Mouse (Mus musculus): ENCODE measurements around the gene Capg. TPM values are rescaled to one million over a fixed set of nuclear protein-coding genes. Genes with fewer than 3 reads are reported as not detected.

Capg gene
- polyA plus RNA-seq, 1 experiment from 2014 or later = 94.3 TPM

DNA sequence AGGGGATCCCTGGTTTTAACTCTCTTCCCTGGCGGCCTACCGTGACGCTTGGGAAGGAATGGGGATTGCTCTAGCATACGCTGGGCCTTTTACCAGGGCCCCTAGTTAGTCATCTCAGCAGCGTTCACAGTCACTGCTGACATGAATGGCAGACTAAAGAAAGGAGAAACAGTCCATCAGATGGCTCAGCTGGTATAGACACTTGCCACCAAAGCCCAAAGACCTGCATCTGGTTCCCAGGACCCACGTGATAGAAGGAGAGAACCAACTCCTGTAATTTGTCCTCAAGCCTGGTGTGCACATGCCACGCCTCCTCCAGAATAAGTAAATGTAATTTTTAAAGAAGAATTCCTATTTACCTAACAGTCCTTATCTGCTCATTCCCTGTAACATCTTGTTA lies 1.2 kb downstream of the Capg start:
- Histone ChIP-seq H3K27ac (ENCODE audit: low read length) (no peak overlapping the region), H3K4me3 (ENCODE audit: low read length) (no peak overlapping the region), H3K36me3 (ENCODE audit: insufficient read depth, low read length) (no peaks in the 10 kb centered on the region), H3K9ac (replicated peaks; ENCODE audit: low read length) (no peak overlapping the region), H3K27me3 (ENCODE audit: insufficient read depth, low read length) (no peaks in the 10 kb centered on the region), H3K9me3 (ENCODE audit: low read length) (peaks cover 2% of the 10 kb centered on the region; the same call in 1 of the 2 replicates), H3K4me1 (ENCODE audit: insufficient read depth, low read length) (peaks cover 22% of the 10 kb centered on the region), H3K4me2 (replicated peaks; ENCODE audit: low read depth, low read length) (no peak overlapping the region)
- no peak for ATAC-seq (ENCODE audit: low FRiP score, low TSS enrichment)
- WGBS = 46% methylated on average over 7 of the region's 7 CpGs

DNA sequence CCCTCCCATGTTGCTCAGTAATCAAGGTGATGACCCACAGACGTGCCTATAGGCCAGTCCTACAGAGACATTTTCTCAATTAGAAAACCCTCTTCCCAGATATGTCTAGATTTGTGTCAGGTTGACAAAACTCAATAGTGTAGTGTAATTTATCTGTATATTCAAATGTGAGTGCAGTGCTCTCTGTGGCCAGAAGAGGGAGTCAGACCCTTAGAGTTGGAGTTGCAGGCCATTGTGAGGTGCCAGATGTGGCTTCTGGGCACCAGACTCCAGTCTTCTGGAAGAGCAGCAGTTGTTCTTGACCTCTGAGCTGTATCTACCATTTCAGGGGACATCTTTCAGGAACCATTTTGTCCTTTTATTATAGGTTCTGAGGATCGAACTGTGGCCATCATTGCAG lies 2.9 kb downstream of the Capg start:
- Histone ChIP-seq H3K27me3 (ENCODE audit: insufficient read depth, low read length) (no peaks in the 10 kb centered on the region), H3K9me3 (ENCODE audit: low read length) (peaks cover 2% of the 10 kb centered on the region; the same call in 1 of the 2 replicates), H3K4me2 (replicated peaks; ENCODE audit: low read depth, low read length) (no peak overlapping the region), H3K4me3 (ENCODE audit: low read length) (no peak overlapping the region), H3K9ac (replicated peaks; ENCODE audit: low read length) (no peak overlapping the region), H3K4me1 (ENCODE audit: insufficient read depth, low read length) (peaks cover 33% of the 10 kb centered on the region), H3K27ac (ENCODE audit: low read length) (no peak overlapping the region), H3K36me3 (ENCODE audit: insufficient read depth, low read length) (no peaks in the 10 kb centered on the region)
- ATAC-seq (ENCODE audit: low FRiP score, low TSS enrichment) = no peak
- 92% methylated on average over 2 of the region's 2 CpGs for WGBS

DNA sequence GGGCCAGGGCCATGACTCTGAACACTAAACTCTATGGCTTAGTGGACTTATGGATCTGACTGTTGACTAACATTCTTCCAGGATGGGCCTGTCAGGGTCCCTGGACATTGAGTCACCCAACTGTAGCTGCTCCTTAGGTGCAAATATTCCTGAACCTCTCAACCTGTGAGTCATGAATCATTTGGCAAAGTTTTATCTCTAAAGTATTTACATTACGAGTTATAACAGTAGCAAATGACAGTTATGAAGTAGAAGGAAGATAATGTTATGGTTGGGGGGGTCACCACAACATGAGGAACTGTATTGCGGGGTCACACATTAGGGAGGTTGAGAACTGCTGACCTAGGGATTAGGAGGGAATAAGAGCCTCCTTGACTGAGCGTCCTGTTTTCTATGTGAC lies 3.7 kb downstream of the Capg start:
- no peak overlapping the region for H3K27ac ChIP-seq (ENCODE audit: low read length)
- H3K9ac ChIP-seq (replicated peaks; ENCODE audit: low read length) = no peak overlapping the region
- no peak overlapping the region for H3K4me2 ChIP-seq (replicated peaks; ENCODE audit: low read depth, low read length)
- H3K27me3 ChIP-seq (ENCODE audit: insufficient read depth, low read length) = no peaks in the 10 kb centered on the region
- H3K4me3 ChIP-seq (ENCODE audit: low read length) = no peak overlapping the region
- no peaks in the 10 kb centered on the region for H3K36me3 ChIP-seq (ENCODE audit: insufficient read depth, low read length)
- ATAC-seq (ENCODE audit: low FRiP score, low TSS enrichment) = no peak
- H3K4me1 ChIP-seq (ENCODE audit: insufficient read depth, low read length) = peaks cover 40% of the 10 kb centered on the region
- 91% methylated on average over 3 of the region's 3 CpGs for WGBS
- peaks cover 2% of the 10 kb centered on the region; the same call in 1 of the 2 replicates for H3K9me3 ChIP-seq (ENCODE audit: low read length)

DNA sequence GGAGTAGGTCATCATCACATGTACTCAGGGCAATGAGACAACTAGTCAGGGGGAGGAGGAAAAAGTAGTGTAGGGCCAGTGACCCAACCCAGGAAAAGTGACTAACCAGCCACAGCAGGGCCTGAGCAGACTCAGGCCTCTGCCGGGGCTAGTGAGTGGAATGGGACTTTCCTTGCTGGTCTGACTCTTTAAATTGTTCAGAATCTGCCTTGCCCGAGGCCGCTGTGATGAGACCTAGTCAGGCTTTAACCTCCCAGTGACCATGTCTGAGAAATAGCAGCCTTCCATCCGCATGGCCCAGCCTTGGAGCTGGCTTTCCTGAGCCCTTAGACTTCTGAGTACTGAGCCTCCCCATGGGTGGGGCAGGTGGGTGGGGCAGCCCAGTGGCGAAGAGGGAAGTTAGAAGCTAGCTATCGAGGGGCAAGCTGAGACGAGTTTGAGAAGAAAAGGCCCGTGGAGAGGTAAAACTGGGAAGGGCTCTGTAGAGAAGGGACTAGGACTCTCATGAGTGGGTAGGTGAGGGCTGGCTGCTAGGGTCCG lies 4.9 kb downstream of the Capg start:
- H3K27ac ChIP-seq (ENCODE audit: low read length) = no peak overlapping the region; the same call in 1 of the 2 replicates

DNA sequence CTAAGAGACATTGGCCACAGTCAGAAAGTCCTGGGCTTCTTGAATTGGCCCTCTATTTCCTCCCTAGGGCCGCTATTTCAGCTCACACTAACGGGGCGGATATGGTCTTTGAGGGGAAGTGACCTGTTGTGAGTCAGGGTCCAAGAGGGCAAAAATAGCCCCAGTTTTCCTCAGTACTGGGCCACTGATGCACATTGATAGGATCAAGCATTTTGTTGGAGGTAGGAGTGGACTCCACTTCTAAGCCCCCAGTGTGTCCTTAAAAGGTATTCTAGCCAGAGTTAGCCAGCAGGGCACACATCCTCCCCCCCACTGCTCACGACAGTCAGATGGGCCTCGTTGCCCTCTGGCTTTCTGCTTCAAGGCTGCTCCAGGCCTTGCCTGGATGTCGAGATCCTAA lies 5.8 kb downstream of the Capg start:
- H3K36me3 ChIP-seq (ENCODE audit: insufficient read depth, low read length) = no peaks in the 10 kb centered on the region
- WGBS = 51% methylated on average over 6 of the region's 6 CpGs
- no peak overlapping the region for H3K4me2 ChIP-seq (replicated peaks; ENCODE audit: low read depth, low read length)
- no peaks in the 10 kb centered on the region for H3K27me3 ChIP-seq (ENCODE audit: insufficient read depth, low read length)
- no peak overlapping the region for H3K9ac ChIP-seq (replicated peaks; ENCODE audit: low read length)
- peaks cover 36% of the 10 kb centered on the region for H3K4me1 ChIP-seq (ENCODE audit: insufficient read depth, low read length)
- no peak overlapping the region for H3K4me3 ChIP-seq (ENCODE audit: low read length)
- H3K27ac ChIP-seq (ENCODE audit: low read length) = no peak overlapping the region
- ATAC-seq (ENCODE audit: low FRiP score, low TSS enrichment) = no peak
- peaks cover 2% of the 10 kb centered on the region; the same call in 1 of the 2 replicates for H3K9me3 ChIP-seq (ENCODE audit: low read length)

More for the DNA sequence above, 4.9 kb downstream of the Capg start:
- H3K9me3 ChIP-seq (ENCODE audit: low read length) = peaks cover 2% of the 10 kb centered on the region; the same call in 1 of the 2 replicates
- H3K4me1 ChIP-seq (ENCODE audit: insufficient read depth, low read length) = peaks cover 40% of the 10 kb centered on the region
- H3K27me3 ChIP-seq (ENCODE audit: insufficient read depth, low read length) = no peaks in the 10 kb centered on the region
- WGBS = 57% methylated on average over 9 of the region's 9 CpGs
- ATAC-seq (ENCODE audit: low FRiP score, low TSS enrichment) = no peak
- no peak overlapping the region for H3K4me2 ChIP-seq (replicated peaks; ENCODE audit: low read depth, low read length)
- no peaks in the 10 kb centered on the region for H3K36me3 ChIP-seq (ENCODE audit: insufficient read depth, low read length)
- H3K9ac ChIP-seq (replicated peaks; ENCODE audit: low read length) = peak overlapping the region; percentile 18; the same call in 1 of the 2 replicates
- no peak overlapping the region for H3K4me3 ChIP-seq (ENCODE audit: low read length)

DNA sequence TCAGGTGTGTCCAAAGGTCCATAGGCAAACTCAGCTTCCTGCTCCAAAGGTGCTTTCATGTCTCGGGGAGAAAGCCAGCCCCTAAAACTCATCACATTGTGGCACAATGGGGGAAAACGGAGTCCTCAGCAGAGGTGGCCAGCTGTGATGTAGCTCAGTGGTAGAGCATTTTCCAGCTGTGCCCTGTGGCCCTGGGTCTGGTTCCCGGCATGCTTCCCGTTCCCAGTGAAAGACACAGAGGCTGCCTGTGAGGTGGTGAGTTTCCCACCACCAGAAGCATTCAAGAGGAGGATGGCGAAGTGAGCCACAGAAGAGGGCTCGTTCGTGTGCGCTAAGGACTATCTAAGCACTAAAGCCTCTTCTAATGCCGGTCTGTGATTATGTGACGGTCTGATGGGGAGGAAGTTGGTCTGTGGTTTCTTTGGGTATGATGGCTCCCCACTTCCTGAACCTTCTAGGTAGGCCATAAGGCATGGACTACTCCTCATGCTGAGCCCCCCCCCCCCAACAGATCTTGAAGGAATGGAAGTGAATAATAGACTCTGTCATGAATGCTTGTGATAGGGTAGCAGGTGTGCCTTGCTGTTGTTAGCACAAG lies 6.4 kb downstream of the Capg start:
- peaks cover 2% of the 10 kb centered on the region; the same call in 1 of the 2 replicates for H3K9me3 ChIP-seq (ENCODE audit: low read length)
- ATAC-seq (ENCODE audit: low FRiP score, low TSS enrichment) = no peak
- WGBS = 88% methylated on average over 10 of the region's 10 CpGs
- H3K27ac ChIP-seq (ENCODE audit: low read length) = no peak overlapping the region
- peaks cover 32% of the 10 kb centered on the region for H3K4me1 ChIP-seq (ENCODE audit: insufficient read depth, low read length)
- no peaks in the 10 kb centered on the region for H3K27me3 ChIP-seq (ENCODE audit: insufficient read depth, low read length)
- H3K36me3 ChIP-seq (ENCODE audit: insufficient read depth, low read length) = no peaks in the 10 kb centered on the region
- no peak overlapping the region for H3K4me3 ChIP-seq (ENCODE audit: low read length)
- H3K9ac ChIP-seq (replicated peaks; ENCODE audit: low read length) = no peak overlapping the region
- no peak overlapping the region for H3K4me2 ChIP-seq (replicated peaks; ENCODE audit: low read depth, low read length)

DNA sequence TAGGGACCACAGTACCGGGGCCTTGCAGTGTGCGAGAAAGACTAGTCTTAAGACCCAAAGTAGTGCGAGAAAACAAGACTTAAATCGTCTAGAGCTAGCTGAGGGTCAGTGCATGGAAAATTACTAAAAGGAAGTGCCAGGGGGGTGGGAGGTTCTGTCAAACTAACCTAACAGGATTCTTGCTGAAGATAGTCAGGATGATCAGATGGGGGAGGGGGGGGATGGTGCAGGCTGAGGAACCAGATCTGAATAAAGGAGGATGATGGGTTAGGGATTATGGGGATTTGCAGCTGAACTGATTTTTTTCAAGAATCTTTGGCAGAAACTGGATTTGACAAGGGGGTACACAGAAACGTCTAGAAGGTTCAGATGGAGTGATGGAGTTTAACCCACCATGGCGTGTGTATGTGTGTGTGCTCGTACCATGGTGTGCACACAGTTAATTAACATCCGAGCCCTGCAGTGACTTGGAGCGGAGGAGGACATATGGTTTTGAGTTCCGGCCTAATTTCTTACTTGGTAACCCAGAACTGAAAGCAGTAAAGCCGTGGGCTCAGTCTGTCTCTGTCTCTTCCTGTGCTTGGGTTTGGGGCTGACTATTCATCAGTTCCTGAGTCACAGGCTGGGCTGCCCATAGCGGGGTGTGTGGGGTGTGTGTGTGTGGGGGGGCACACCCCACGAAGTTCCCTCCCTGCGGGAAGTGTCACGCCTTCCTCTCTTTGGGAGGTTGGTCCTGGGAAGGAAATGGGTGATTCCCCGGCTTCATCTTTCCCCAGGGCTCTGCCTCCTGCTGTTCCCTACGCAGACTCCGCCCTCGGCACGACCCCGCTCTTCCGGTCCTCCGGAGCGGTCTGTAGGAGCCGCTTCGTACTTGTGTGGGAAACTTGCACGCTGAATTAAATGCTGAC lies 8.2 kb downstream of the Capg start:
- H3K27me3 ChIP-seq (ENCODE audit: insufficient read depth, low read length) = no peaks in the 10 kb centered on the region
- H3K36me3 ChIP-seq (ENCODE audit: insufficient read depth, low read length) = no peaks in the 10 kb centered on the region
- H3K4me2 ChIP-seq (replicated peaks; ENCODE audit: low read depth, low read length) = peak overlapping the region; percentile 66
- peak overlapping the region; percentile 47 for H3K4me3 ChIP-seq (ENCODE audit: low read length)
- H3K4me1 ChIP-seq (ENCODE audit: insufficient read depth, low read length) = peaks cover 32% of the 10 kb centered on the region
- peak; percentile 95 for ATAC-seq (ENCODE audit: low FRiP score, low TSS enrichment)
- H3K27ac ChIP-seq (ENCODE audit: low read length) = peak overlapping the region; percentile 96
- H3K9me3 ChIP-seq (ENCODE audit: low read length) = no peaks in the 10 kb centered on the region
- 12% methylated on average over 27 of the region's 27 CpGs for WGBS
- H3K9ac ChIP-seq (replicated peaks; ENCODE audit: low read length) = peak overlapping the region; percentile 73

DNA sequence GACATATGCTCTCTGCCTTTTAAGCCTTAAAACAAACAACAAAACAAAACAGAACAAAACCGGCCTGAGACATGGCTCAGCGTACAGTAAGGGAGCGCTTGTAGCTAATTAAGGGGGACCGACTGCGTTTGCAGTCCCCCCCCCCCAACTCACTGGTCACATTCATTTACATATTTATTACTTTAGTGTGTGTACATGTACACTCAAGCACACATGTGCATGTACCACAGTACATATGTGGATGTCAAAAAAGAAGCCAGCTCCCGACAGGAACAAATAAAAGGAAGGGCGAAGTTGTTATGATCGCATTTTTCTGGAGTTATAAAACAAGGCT lies 8.9 kb downstream of the Capg start:
- Histone ChIP-seq H3K27me3 (ENCODE audit: insufficient read depth, low read length) (no peaks in the 10 kb centered on the region), H3K4me3 (ENCODE audit: low read length) (peak overlapping the region; percentile 47), H3K4me2 (replicated peaks; ENCODE audit: low read depth, low read length) (peak overlapping the region; percentile 66), H3K4me1 (ENCODE audit: insufficient read depth, low read length) (peaks cover 32% of the 10 kb centered on the region), H3K36me3 (ENCODE audit: insufficient read depth, low read length) (no peaks in the 10 kb centered on the region), H3K9me3 (ENCODE audit: low read length) (no peaks in the 10 kb centered on the region), H3K9ac (replicated peaks; ENCODE audit: low read length) (peak overlapping the region; percentile 73), H3K27ac (ENCODE audit: low read length) (peak overlapping the region; percentile 96)
- no peak for ATAC-seq (ENCODE audit: low FRiP score, low TSS enrichment)
- WGBS = 14% methylated on average over 8 of the region's 8 CpGs

DNA sequence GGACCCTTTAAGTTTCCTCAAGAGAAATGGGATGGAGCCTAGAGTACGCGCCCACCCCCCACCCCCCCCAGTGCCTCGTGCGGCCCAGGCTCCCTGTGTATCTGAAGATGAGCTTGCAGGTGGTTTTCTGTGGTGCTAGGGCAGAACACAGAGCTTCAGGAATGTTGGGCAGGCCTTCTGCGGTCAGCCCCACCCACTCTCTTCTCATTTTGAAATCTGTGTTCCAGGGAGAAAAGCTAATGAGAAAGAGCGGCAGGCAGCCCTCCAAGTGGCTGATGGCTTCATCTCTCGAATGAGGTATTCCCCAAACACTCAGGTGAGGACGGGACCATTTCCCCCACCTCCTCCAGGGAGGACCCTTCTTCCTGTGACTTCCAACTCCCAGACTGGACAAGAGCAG lies 16.6 kb downstream of the Capg start:
- H3K9me3 ChIP-seq (ENCODE audit: low read length) = no peaks in the 10 kb centered on the region
- no peak for ATAC-seq (ENCODE audit: low FRiP score, low TSS enrichment)
- H3K27me3 ChIP-seq (ENCODE audit: insufficient read depth, low read length) = no peaks in the 10 kb centered on the region
- H3K4me3 ChIP-seq (ENCODE audit: low read length) = no peak overlapping the region
- H3K9ac ChIP-seq (replicated peaks; ENCODE audit: low read length) = no peak overlapping the region
- H3K36me3 ChIP-seq (ENCODE audit: insufficient read depth, low read length) = peaks cover 4% of the 10 kb centered on the region; the same call in 1 of the 2 replicates
- WGBS = 82% methylated on average over 8 of the region's 8 CpGs
- H3K4me1 ChIP-seq (ENCODE audit: insufficient read depth, low read length) = peaks cover 14% of the 10 kb centered on the region; the same call in 1 of the 2 replicates
- no peak overlapping the region for H3K4me2 ChIP-seq (replicated peaks; ENCODE audit: low read depth, low read length)
- no peak overlapping the region for H3K27ac ChIP-seq (ENCODE audit: low read length)

Measured in kidney, embryonic 16.5 days (tissue).